Mouse (Mus musculus) cortical plate, adult 2 months (tissue): Measurements from ENCODE around the gene Lmbr1.

Source experiments
- CTCF ChIP-seq: fragments of 200-500 bp; IDR thresholded peaks from 2 replicates; pipeline ENCODE4 v1.5.1; 2011; ENCODE audit warnings: mild to moderate bottlenecking, control low read depth, low read length; ENCODE audit not compliant: insufficient read depth; ENCODE audit errors: extremely low read depth
- POLR2A ChIP-seq: fragments of 200-500 bp; IDR thresholded peaks from 2 replicates; pipeline ENCODE4 v1.6.1; 2011; ENCODE audit warnings: mild to moderate bottlenecking, low read length, control low read depth; ENCODE audit not compliant: insufficient read depth; ENCODE audit errors: extremely low read depth

GRCm38 (mm10) chr5:29382776-29383175 is 4.6 kb upstream of the Lmbr1 start:
- TF ChIP-seq CTCF = no peak
- no peak for TF ChIP-seq POLR2A
